Mouse (Mus musculus) heart, adult 9 months (tissue): Measurements from ENCODE around the gene Celsr2.

Experiments
- DNase-seq, 2 experiments: peaks; one replicate each; pipeline ENCODE4 v3.0.0; 2022; ENCODE audit warnings: low spot score in 2 of 2

The Celsr2 gene

GRCm38 (mm10) chr3:108413634-108414360, 1.6 kb downstream of the Celsr2 start:
- DNase-seq = no peak

DNA sequence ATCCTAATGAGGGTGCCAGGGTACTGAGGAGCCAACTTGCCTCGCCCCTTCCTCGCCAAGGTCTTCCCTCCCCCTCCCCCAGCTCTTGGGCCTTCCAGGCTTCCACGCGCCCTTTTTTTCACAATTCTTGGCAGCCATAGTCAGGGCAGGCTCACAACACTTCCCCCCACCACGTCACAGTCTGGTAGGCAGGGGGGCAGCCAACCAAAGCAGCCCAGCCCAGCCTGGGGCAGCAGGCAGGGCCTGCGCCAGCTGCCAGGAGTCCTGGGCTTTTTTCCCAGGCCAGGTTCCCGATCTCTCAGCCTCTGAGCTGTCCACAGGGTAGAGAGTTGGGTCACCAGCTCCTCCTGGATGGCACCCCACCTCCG, 3.6 kb downstream of the Celsr2 start:
- DNase-seq = peak in 1 of 2 experiments; percentile 22

DNA sequence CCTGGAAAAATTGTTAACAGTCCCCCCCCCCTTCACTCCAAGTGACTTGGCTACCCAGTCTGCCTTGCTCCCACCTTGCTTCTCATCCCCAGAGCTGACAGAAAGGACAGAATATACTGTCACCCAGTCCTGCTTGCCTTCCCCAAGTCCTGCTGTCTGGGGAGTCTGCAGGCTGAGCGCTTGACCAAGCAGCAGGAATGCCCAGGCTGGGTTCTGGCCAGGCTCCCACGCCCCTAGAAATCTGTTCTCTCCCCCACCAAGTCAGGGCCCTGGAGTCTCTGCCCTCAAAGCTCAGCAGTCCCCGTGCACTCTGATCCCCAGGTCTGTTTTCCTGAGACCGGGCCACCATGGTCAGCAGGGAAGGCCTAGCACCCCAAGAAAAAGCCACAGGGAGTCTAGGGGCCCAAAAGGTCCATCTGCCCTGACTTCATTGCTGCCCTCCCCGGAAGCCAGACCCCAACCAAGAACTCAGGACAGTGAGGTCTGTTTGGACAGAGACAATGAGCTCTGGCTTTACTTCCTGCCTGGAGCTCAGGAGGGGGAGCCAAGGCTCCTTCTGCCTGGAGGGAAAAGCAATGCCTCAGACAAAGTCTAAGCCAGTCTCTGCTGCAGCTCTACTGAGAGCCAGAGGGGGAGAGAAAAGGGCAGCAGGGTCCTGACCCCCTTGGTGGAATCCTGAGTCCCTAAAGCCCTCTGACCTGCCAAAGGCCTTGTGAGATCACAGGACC, 4.2 kb downstream of the Celsr2 start:
- no peak for DNase-seq

DNA sequence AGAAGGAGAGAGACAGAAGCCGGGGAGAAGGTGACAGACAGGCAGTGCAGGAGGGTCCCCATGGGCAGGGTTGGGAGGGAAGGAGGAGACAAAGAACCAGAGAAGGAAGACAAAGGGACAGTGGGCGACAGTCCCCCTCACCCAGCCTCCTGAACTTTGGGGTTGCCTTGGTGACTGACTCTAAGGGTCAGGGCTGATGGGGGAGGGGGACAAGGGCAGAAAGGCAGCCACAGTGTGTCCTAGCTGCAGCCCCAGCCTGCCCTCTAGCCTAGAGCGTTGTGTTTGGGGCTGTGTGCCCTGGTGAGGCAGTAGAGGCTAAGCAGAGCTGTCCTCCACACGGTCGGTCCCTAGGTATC, 5.0 kb downstream of the Celsr2 start:
- no peak for DNase-seq

DNA sequence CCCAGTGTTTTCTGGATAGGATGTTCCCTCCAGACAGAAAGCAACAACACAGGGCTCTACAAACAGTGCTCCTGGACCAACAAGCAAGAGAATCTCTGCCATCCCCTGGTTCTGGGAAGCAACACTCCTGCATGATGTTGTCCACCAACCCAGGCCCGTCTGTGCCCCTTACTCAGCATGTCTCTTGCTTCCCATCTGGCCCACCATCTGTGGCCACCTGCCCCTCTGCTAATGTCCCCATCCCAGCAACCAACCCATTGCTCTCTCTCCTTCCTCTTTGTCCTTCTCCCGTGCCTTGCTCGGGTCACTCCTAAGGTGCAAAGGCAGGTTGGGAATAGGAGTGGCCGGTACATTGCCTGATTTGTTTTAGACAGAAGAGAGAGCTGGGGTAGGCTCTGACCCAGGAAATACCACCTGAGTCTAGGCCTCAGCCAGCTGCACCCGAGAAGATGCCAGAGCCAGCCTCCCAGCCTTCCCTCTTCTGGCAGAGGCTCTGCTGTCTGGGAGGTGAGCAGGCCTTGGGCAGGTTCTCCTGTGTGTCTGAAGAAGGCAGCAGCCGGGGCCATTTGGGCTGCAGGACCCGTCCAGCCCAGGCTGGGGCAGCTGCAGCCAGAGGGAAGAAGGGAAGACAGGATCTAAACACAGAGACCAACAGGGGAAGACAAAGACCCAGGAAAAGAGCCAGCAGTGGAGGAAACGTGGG, 5.5 kb downstream of the Celsr2 start:
- no peak for DNase-seq

GRCm38 (mm10) chr3:108408517-108409008, 6.8 kb downstream of the Celsr2 start:
- DNase-seq = no peak

DNA sequence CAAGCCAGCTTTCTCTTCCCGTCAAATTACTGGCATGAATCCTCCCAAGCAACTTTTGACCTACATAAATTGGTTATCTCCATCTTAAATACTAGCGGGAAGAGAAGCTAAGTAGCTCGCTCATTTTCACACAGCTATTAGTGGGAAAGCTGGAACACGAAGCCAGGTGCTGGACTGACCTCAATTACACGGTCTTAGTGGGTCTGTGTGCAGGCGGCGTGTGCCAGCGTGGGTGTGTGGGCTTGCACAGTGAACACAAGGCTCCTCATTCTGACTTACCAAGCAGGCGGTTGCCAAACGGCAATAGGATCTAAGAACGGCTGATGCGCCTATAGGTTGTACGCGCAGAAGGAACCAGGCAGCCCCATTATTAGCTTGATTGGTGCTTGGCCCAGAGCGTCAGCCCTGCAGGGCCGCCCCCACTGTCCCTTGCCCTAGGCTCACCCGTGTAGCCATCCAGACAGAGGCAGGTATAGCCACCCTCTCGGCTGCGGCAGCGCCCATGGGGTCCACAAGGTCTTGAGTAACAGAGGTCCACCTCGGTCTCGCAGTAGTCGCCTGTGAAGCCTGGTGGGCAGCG, 9.0 kb downstream of the Celsr2 start:
- DNase-seq = no peak

DNA sequence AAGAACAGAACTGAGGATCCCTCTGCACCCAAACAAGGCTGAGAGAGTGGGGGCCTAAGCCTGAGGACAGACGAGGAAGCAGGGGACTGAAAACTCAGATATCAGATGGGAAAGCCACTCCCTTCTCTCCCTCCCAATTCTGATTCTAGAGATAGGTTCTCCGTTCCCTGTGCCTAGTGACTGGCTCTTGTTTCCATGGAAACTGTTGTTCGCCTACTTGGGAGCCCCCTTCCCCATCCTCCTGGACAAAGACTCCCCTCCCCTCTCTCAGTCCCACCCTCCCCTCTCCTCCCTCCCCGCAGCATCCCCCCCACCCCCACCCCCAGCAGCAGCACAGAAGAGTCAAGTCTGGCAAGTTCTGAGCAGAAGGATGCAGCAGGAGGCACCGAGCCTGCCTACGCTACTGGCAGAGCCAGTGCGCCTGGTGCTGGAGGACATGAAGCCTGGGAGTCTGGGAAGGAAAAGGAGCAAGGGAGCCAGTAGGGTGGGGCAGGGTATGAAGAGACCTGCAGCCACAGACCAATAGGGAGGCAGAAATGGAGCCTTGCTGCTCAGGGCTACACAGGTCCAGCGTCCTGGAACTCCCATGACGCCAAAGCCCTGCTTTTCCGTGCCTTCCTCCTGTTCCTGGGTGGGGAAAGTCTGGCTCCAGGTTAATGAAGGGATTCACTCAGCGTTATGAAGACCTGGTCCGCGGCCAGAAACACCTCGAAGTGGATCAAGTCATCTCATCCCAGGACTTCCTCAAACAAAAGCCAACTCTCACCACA, 9.6 kb downstream of the Celsr2 start:
- no peak for DNase-seq

DNA sequence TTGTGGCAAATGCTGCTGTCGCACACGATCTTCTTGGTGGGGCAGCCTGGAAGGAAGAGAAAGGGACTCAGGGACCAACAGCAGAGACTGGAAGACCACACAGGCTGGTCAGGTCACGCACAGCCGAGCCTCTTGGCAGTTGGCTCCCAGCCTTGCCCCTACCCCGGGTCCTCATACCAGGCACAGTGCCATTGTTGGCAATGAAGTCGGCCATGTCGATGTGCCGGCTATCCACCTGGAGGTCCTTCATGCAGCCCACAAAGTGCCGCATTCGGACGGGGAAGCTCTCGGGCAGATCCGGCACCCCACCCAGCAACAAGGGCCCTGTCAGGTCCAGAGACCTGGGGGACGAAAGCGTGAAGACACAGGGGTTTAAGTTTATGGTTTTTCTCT, 12.8 kb downstream of the Celsr2 start:
- no peak for DNase-seq

DNA sequence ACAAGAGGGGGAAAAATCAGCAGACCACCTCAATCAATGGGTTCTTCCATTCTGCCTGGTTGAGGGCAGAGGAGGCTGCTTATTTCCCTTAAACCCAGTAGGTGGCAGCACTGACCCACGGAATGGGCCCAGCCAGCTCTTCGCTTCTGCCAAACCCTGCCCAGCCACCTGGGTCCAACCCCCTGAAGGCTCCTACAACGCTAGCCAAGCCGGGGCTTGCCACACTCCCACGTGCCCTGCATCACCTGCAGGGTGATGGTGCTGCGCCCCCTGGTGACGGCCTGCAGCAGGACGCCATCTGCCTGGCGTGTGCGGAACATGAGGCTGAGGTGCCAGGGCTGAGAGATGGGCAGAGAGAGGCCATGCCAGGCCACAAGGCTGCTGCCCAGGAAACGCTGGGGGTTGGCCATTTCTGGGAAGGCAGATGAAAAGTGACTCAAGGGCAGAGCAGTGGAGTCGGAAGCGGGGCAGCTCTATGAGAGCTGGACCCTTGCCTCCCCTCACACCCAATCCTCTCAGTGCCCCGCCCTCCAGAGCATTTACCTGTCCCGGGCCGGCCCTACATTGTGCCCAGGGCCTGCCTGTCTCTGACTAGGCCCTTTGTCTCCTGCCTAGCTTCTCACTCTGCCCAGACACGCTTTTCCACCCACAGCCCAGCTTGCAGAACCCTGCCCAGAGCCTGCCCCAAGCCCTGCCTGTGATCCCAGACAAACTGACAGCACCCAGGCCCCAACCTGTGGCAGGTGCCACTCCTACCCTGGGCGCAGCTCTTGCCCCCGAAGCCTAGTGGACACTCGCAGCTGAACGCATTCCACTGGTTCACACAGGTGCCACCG, 13.4 kb downstream of the Celsr2 start:
- peak; percentile 83 to 84 for DNase-seq

DNA sequence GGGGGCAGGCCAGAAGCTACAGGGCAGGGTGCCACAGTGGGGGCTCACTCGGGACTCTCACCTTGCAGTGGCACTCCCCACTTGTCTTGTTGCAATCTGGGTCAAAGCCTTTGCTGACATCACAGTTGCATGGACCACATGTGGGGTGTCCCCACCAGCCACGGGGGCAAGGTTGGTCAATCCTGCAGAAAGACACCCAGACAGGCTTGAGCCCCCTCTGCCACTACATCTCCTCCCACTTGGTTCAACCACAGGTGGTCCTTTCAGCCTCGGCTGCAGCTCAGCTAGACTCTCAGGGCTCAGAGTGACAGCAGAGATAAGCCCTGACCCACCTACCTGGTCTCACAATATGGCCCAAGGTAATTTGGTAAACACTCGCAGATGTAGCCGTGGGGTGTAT, 14.9 kb downstream of the Celsr2 start:
- DNase-seq = no peak

GRCm38 (mm10) chr3:108398281-108398680, 17.1 kb downstream of the Celsr2 start:
- no peak for DNase-seq

GRCm38 (mm10) chr3:108392793-108393192, 22.6 kb downstream of the Celsr2 start:
- DNase-seq = no peak

DNA sequence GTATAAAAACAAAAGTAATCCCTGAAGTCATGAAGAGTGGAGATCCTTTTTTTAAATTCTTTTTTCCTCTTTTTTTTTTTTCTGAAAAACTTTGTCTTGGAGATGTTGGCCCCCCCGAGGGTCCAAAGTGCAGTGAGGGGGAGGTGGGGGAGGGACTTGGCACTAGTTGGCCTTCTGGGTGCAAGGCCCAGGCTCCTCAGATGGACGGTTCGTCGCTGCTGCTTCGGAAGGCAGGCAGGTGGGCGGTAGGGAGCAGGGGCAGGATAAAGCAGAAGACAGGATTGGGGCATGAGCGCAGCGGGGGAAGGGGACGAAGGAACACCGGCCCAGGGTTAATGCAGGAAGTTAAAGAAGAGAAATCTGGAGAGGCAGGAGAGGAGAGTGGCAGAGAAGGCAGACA, 23.1 kb downstream of the Celsr2 start:
- DNase-seq = no peak

- DNase-seq = peak; percentile 88 to 94
These were observed 26.2 kb downstream of the Celsr2 start for GRCm38 (mm10) chr3:108389111-108389545.

DNA sequence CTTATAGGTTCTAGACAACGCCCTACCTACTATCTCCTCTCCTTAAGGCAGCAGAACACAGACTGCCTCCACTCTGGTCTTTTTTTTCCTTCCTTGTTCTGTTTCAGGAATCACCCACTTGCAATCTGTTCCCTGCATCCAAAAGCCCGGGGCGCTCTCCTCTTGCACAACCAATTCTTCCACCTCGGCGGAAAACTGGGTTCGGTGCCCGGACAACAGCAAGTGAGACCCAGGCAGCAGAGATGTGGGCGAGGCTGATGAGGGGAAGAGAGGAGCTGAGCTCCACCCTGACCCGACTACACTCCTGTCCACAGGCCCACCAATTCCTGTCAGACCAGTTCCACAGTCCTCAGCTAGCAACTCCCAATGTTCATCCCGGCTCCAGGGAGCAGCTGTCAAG, 29.2 kb downstream of the Celsr2 start:
- no peak for DNase-seq

- DNase-seq = no peak
These were observed 30.9 kb downstream of the Celsr2 start for GRCm38 (mm10) chr3:108384425-108384824.

DNA sequence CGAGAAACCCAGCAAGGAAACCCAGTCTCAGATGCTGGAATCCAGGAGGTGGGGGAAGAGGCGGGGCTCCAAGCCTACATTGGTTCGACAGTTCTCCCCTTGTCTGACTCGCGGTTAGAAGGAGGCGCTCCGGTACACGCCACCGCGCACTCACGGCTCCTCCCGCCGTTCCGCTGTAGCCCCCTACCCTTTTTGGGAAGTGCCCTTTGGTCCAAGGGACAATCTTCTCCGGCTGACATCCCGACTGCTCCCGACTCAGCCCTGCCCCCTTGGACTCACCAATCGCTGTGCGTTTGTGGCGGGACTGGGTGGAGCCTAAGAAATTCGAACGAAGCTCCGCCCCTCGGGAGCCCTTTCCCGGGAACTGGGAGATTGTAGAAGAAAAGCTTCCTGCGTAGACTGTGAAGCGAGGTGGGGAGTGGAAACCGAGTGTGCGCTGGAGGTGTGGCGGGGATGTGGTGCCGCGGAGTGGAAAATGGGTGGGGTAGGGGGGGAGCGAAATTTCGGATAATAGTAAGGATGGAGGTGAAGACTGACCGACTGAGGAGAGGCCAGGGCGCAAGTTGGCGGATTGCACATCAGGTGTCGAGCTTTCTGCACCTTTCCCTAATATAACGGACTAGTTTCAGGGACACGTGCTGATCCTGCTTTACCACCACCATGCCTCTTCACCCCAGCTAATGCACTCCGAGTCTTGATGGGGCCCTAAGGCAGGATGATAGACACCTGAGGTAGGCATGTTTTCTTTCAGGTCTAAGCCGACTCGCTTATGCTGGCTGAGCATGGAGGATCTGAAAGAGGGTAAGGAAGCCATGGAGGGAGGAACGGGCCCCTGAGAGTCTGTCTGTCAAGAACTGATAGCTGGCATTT, 31.6 kb downstream of the Celsr2 start, which contains the start of gene Psrc1:
Psrc1 (plus strand) TSS at position 355 of the 870 bp plus-strand sequence.
- DNase-seq = peak; percentile 89 to 91
